Mouse (Mus musculus): ENCODE measurements around the gene Yif1b. TPM values are rescaled to one million over a fixed set of nuclear protein-coding genes. Genes with fewer than 3 reads are reported as not detected.

The Yif1b gene
- polyA plus RNA-seq, 2 experiments = 24.4 to 44.5 TPM

- H3K36me3 ChIP-seq (replicated peaks; ENCODE audit: control insufficient read depth, insufficient read depth, low read depth) = no peaks in the 10 kb centered on the region
- H3K4me1 ChIP-seq (replicated peaks; ENCODE audit: control insufficient read depth in 2 of 2, insufficient read depth in 2 of 2, low read length in 1 of 2) = peaks cover 0 to 14% of the 10 kb centered on the region in 2 experiments; a peak in 2 of 4 replicates
- WGBS (ENCODE audit: insufficient replicate concordance) = 71% methylated on average over 4 of the region's 4 CpGs
- no peak overlapping the region for H3K9ac ChIP-seq (replicated peaks)
- no peak for TF ChIP-seq EP300 (IDR thresholded peaks at IDR 0.05; ENCODE audit: low read depth)
- TF ChIP-seq CTCF (IDR thresholded peaks at IDR 0.05; ENCODE audit: low read depth) = no peak
- H3K27me3 ChIP-seq (ENCODE audit: control insufficient read depth, insufficient read depth, low read length) = no peaks in the 10 kb centered on the region
- no peak for DNase-seq (ENCODE audit: low read depth in 3 of 3, low spot score in 3 of 3)
- H3K4me2 ChIP-seq (ENCODE audit: low read depth) = no peak overlapping the region
- ATAC-seq (ENCODE audit: insufficient read depth) = no peak
- H3K4me3 ChIP-seq (ENCODE audit: insufficient read depth in 1 of 2, low read depth in 2 of 2, low read length in 2 of 2) = no peak overlapping the region
- no peaks in the 10 kb centered on the region for H3K9me3 ChIP-seq (ENCODE audit: control insufficient read depth, low read length)
- H3K27ac ChIP-seq = no peak overlapping the region
These were observed 17.7 kb downstream of the Yif1b start for GRCm38 (mm10) chr7:29255875-29256274.

- Histone ChIP-seq H3K4me1 (replicated peaks; ENCODE audit: control insufficient read depth in 2 of 2, insufficient read depth in 2 of 2, low read length in 1 of 2) (peaks cover 0 to 14% of the 10 kb centered on the region in 2 experiments; a peak in 2 of 4 replicates), H3K27me3 (ENCODE audit: control insufficient read depth, insufficient read depth, low read length) (no peaks in the 10 kb centered on the region), H3K9me3 (ENCODE audit: control insufficient read depth, low read length) (no peaks in the 10 kb centered on the region), H3K4me3 (ENCODE audit: insufficient read depth in 1 of 2, low read depth in 2 of 2, low read length in 2 of 2) (no peak overlapping the region), H3K4me2 (ENCODE audit: low read depth) (no peak overlapping the region), H3K36me3 (replicated peaks; ENCODE audit: control insufficient read depth, insufficient read depth, low read depth) (no peaks in the 10 kb centered on the region), H3K27ac (no peak overlapping the region), H3K9ac (replicated peaks) (no peak overlapping the region)
- TF ChIP-seq CTCF (IDR thresholded peaks at IDR 0.05; ENCODE audit: low read depth) (no peak), EP300 (IDR thresholded peaks at IDR 0.05; ENCODE audit: low read depth) (no peak)
- DNase-seq (ENCODE audit: low read depth in 3 of 3, low spot score in 3 of 3) (no peak), ATAC-seq (ENCODE audit: insufficient read depth) (no peak)
- 58% methylated on average over 1 of the region's 1 CpGs for WGBS (ENCODE audit: insufficient replicate concordance)
These were observed 19.2 kb downstream of the Yif1b start for GRCm38 (mm10) chr7:29257368-29257767.

- 75% methylated on average over 10 of the region's 10 CpGs for WGBS (ENCODE audit: insufficient replicate concordance)
- Histone ChIP-seq H3K4me1 (replicated peaks; ENCODE audit: control insufficient read depth in 2 of 2, insufficient read depth in 2 of 2, low read length in 1 of 2) (no peaks in the 10 kb centered on the region), H3K27me3 (ENCODE audit: control insufficient read depth, insufficient read depth, low read length) (no peaks in the 10 kb centered on the region), H3K27ac (no peak overlapping the region), H3K4me2 (ENCODE audit: low read depth) (no peak overlapping the region), H3K9ac (replicated peaks) (no peak overlapping the region), H3K36me3 (replicated peaks; ENCODE audit: control insufficient read depth, insufficient read depth, low read depth) (no peaks in the 10 kb centered on the region), H3K9me3 (ENCODE audit: control insufficient read depth, low read length) (no peaks in the 10 kb centered on the region), H3K4me3 (ENCODE audit: insufficient read depth in 1 of 2, low read depth in 2 of 2, low read length in 2 of 2) (no peak overlapping the region)
- ATAC-seq (ENCODE audit: insufficient read depth) (no peak), DNase-seq (ENCODE audit: low read depth in 3 of 3, low spot score in 3 of 3) (no peak)
- no peak for TF ChIP-seq EP300 (IDR thresholded peaks at IDR 0.05; ENCODE audit: low read depth)
- TF ChIP-seq CTCF (IDR thresholded peaks at IDR 0.05; ENCODE audit: low read depth) = no peak
These were observed 21.9 kb downstream of the Yif1b start for GRCm38 (mm10) chr7:29259781-29260730.

- H3K27ac ChIP-seq = no peak overlapping the region
- no peak overlapping the region for H3K9ac ChIP-seq (replicated peaks)
- TF ChIP-seq CTCF (IDR thresholded peaks at IDR 0.05; ENCODE audit: low read depth) (no peak), EP300 (IDR thresholded peaks at IDR 0.05; ENCODE audit: low read depth) (no peak)
- no peak overlapping the region for H3K4me3 ChIP-seq (ENCODE audit: insufficient read depth in 1 of 2, low read depth in 2 of 2, low read length in 2 of 2)
- 67% methylated on average over 6 of the region's 6 CpGs for WGBS (ENCODE audit: insufficient replicate concordance)
- no peaks in the 10 kb centered on the region for H3K9me3 ChIP-seq (ENCODE audit: control insufficient read depth, low read length)
- DNase-seq (ENCODE audit: low read depth in 3 of 3, low spot score in 3 of 3) (no peak), ATAC-seq (ENCODE audit: insufficient read depth) (no peak)
- H3K4me1 ChIP-seq (replicated peaks; ENCODE audit: control insufficient read depth in 2 of 2, insufficient read depth in 2 of 2, low read length in 1 of 2) = no peaks in the 10 kb centered on the region
- H3K36me3 ChIP-seq (replicated peaks; ENCODE audit: control insufficient read depth, insufficient read depth, low read depth) = no peaks in the 10 kb centered on the region
- H3K4me2 ChIP-seq (ENCODE audit: low read depth) = no peak overlapping the region
- no peaks in the 10 kb centered on the region for H3K27me3 ChIP-seq (ENCODE audit: control insufficient read depth, insufficient read depth, low read length)
These were observed 24.0 kb downstream of the Yif1b start for GRCm38 (mm10) chr7:29262151-29262550.

- no peaks in the 10 kb centered on the region for H3K9me3 ChIP-seq (ENCODE audit: control insufficient read depth, low read length)
- no peaks in the 10 kb centered on the region for H3K27me3 ChIP-seq (ENCODE audit: control insufficient read depth, insufficient read depth, low read length)
- WGBS (ENCODE audit: insufficient replicate concordance) = 75% methylated on average over 3 of the region's 3 CpGs
- H3K36me3 ChIP-seq (replicated peaks; ENCODE audit: control insufficient read depth, insufficient read depth, low read depth) = no peaks in the 10 kb centered on the region
- ATAC-seq (ENCODE audit: insufficient read depth) = no peak
- no peak for DNase-seq (ENCODE audit: low read depth in 3 of 3, low spot score in 3 of 3)
- no peak overlapping the region for H3K9ac ChIP-seq (replicated peaks)
- no peak for TF ChIP-seq EP300 (IDR thresholded peaks at IDR 0.05; ENCODE audit: low read depth)
- no peak for TF ChIP-seq CTCF (IDR thresholded peaks at IDR 0.05; ENCODE audit: low read depth)
- H3K4me2 ChIP-seq (ENCODE audit: low read depth) = no peak overlapping the region
- H3K4me1 ChIP-seq (replicated peaks; ENCODE audit: control insufficient read depth in 2 of 2, insufficient read depth in 2 of 2, low read length in 1 of 2) = no peaks in the 10 kb centered on the region
- no peak overlapping the region for H3K4me3 ChIP-seq (ENCODE audit: insufficient read depth in 1 of 2, low read depth in 2 of 2, low read length in 2 of 2)
- H3K27ac ChIP-seq = no peak overlapping the region
These were observed 25.7 kb downstream of the Yif1b start for GRCm38 (mm10) chr7:29263831-29264230.

All from liver, embryonic 14.5 days (tissue).